Mouse (Mus musculus) CH12.LX (cell line): Measurements from ENCODE around the gene Ear1.
"Not testable (repeated sequence)": the region's sequence is repeated elsewhere in the genome, so short reads cannot be mapped to it uniquely, and the experiment has no call there.

Source experiments
- CTCF ChIP-seq, 2 experiments: IDR thresholded peaks in 1 of 2; conservative IDR thresholded peaks in 1 of 2; 2 replicates each; pipeline ENCODE4 v1.5.1; 2011 to 2012; ENCODE audit warnings: low read depth in 2 of 2, low read length in 2 of 2, improper control_type of control experiment in 1 of 2, inconsistent platforms in 1 of 2, mild to moderate bottlenecking in 1 of 2, moderate library complexity in 1 of 2
- POLR2A ChIP-seq: IDR thresholded peaks from 2 replicates; pipeline ENCODE4 v1.6.1; 2011; ENCODE audit warnings: low read depth, mild to moderate bottlenecking, improper control_type of control experiment, low read length
- RAD21 ChIP-seq: IDR thresholded peaks from 2 replicates; pipeline ENCODE4 v1.6.1; 2011; ENCODE audit warnings: low read depth, mild to moderate bottlenecking, low read length, improper control_type of control experiment, moderate library complexity

DNA sequence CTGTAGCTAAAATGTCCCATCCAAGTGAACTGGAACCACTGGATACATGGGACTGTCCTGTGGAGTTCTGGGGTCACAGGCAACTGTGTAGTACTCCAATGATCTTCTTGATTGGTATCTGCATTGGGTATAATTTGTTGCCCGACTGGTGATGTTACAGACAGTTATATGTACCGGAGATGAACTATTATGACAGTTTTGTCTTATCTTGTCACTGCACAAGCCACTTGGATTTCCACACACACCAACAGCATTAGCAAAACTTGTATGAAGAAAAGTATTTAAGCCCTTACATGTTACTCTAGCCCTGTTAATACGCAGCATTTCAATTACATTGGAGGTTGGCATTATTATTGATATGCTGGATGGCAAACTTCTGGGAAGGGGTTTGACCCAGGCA, 455 bp downstream of the Ear1 start:
- TF ChIP-seq CTCF (conservative IDR thresholded peaks at IDR 0.05 in 1 of 2, IDR thresholded peaks at IDR 0.05 in 1 of 2; ENCODE audit: low read depth in 2 of 2, low read length in 2 of 2); POLR2A; RAD21: not testable (repeated sequence)
